Mouse (Mus musculus) hindbrain, embryonic 14.5 days (tissue): ENCODE results near the gene Bsn. TPM values are rescaled to one million over a fixed set of nuclear protein-coding genes. Genes with fewer than 3 reads are reported as not detected.

ENCODE experiments used
- ATAC-seq: fragments of 200-750 bp; cut with Nextera tagmentation; 2 replicates; pipeline ENCODE4 v1.8.0; 2017; ENCODE audit warnings: moderate number of reproducible peaks, mild to moderate bottlenecking, moderate TSS enrichment, moderate library complexity; ENCODE audit not compliant: low FRiP score
- DNase-seq: peaks from one replicate; pipeline ENCODE4 v3.0.0-alpha.2; 2015; ENCODE audit warnings: low spot score
- H3K27ac ChIP-seq: fragments of 300-500 bp; sonication (generic); 2 replicates; pipeline ENCODE4 v1.5.1; 2014; ENCODE audit warnings: mild to moderate bottlenecking, moderate library complexity
- H3K27me3 ChIP-seq: fragments of 300-500 bp; sonication (generic); 2 replicates; pipeline ENCODE4 v1.6.1; 2014; ENCODE audit warnings: mild to moderate bottlenecking, low read length, mixed read lengths; ENCODE audit not compliant: control insufficient read depth, insufficient read depth
- H3K36me3 ChIP-seq: fragments of 300-500 bp; sonication (generic); replicated peaks from 2 replicates; pipeline ENCODE4 v1.6.1; 2014; ENCODE audit not compliant: control insufficient read depth, insufficient read depth
- H3K4me1 ChIP-seq: fragments of 300-500 bp; sonication (generic); replicated peaks from 2 replicates; pipeline ENCODE4 v1.6.1; 2014; ENCODE audit warnings: antibody characterized with exemption, low read length, mixed read lengths; ENCODE audit not compliant: control insufficient read depth, insufficient read depth
- H3K4me2 ChIP-seq: fragments of 300-500 bp; sonication (generic); replicated peaks from 2 replicates; pipeline ENCODE4 v1.6.1; 2014; ENCODE audit warnings: mild to moderate bottlenecking, moderate library complexity
- H3K4me3 ChIP-seq: fragments of 300-500 bp; sonication (generic); replicated peaks from 2 replicates; pipeline ENCODE4 v1.5.1; 2014; ENCODE audit warnings: mild to moderate bottlenecking, low read length
- H3K9ac ChIP-seq: fragments of 300-500 bp; sonication (generic); 2 replicates; pipeline ENCODE4 v1.6.1; 2014
- H3K9me3 ChIP-seq: fragments of 300-500 bp; sonication (generic); 2 replicates; pipeline ENCODE4 v1.6.1; 2016; ENCODE audit warnings: low read length; ENCODE audit not compliant: control insufficient read depth
- WGBS: fragments of 180-500 bp; shearing (Covaris S2); extraction: QIAGEN DNeasy Blood & Tissue Kit; methylation state at CpG from one replicate; pipeline ENCODE4 v1.1.7; 2014; 5-methylcytosine and 5-hydroxymethylcytosine counted together
- polyA plus RNA-seq: library from polyadenylated mRNA; unstranded; fragments of >200 nt; fragmentation: Nextera tagmentation; extraction: Ambion mirVana; gene quantifications from 2 replicates; pipeline ENCODE4 v1.2.1, GENCODE M21; 2014

Gene Bsn
- polyA plus RNA-seq, 1 experiment from 2014 or later = 15.4 TPM

DNA sequence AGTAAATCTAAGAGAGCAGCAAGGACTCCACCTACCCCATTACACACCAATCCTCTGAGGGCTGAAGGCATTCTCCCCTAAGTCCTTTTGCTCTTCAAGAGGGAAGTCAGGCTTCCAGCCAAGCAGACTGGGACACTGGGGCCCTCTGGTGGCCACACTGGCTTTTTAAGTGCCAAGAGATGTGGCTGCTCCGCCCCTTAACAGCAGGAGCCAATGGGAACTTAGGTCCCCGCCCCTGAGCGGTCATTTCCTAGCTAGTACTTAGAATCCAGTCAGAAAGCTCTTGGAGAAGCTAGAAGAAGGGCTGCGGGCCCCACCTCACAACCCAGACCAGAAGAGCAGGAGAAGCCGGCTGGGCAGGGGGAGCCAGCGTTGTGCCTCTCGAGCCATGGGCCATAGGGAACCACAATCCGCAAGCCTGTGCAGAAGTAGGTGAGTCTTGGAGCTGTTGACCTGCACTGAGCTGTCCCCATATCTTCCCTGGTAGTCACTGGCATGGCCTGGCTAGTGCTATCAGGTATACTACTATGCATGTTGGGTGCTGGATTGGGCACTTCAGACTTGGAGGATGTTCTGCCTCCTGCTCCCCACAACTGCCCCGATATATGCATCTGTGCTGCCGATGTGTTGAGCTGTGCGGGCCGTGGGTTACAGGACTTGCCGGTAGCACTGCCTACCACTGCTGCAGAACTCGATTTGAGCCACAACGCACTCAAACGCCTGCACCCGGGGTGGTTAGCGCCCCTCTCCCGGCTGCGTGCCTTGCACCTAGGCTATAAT is 137.1 kb downstream of the Bsn start, which contains the start of gene Amigo3:
Gene Amigo3 (plus strand): TSS at position 275 of the 780 bp plus-strand sequence.
- H3K4me2 ChIP-seq = peak within 1 kb of the TSS; percentile 18; the same call in 1 of the 2 replicates
- no peak within 1 kb of the TSS for H3K9ac ChIP-seq

GRCm38 (mm10) chr9:108052411-108052810 is 137.8 kb downstream of the Bsn start:
- no peak overlapping the region for H3K4me2 ChIP-seq
- no peak overlapping the region for H3K4me3 ChIP-seq
- no peaks in the 10 kb centered on the region for H3K27me3 ChIP-seq
- H3K27ac ChIP-seq = no peak overlapping the region
- H3K9me3 ChIP-seq = no peaks in the 10 kb centered on the region
- peaks cover 13% of the 10 kb centered on the region for H3K4me1 ChIP-seq
- peaks cover 54% of the 10 kb centered on the region for H3K36me3 ChIP-seq
- WGBS = 82% methylated on average over 7 of the region's 7 CpGs
- no peak for DNase-seq
- ATAC-seq = no peak
- H3K9ac ChIP-seq = no peak overlapping the region

More for the DNA sequence above, 137.1 kb downstream of the Bsn start, which contains the start of gene Amigo3:
- Histone ChIP-seq H3K4me1 (peaks cover 13% of the 10 kb centered on the region), H3K27me3 (no peaks in the 10 kb centered on the region), H3K27ac (no peak within 1 kb of the TSS), H3K36me3 (peaks cover 60% of the 10 kb centered on the region), H3K9me3 (no peaks in the 10 kb centered on the region), H3K4me3 (no peak within 1 kb of the TSS)
- DNase-seq (peak; percentile 95), ATAC-seq (peak; percentile 21; the same call in 1 of the 2 replicates)
- WGBS = 56% methylated on average over 20 of the region's 20 CpGs

GRCm38 (mm10) chr9:108051931-108052220 is 138.3 kb downstream of the Bsn start:
- Histone ChIP-seq H3K4me1 (peaks cover 13% of the 10 kb centered on the region), H3K27me3 (no peaks in the 10 kb centered on the region), H3K4me3 (no peak overlapping the region), H3K27ac (no peak overlapping the region), H3K4me2 (no peak overlapping the region), H3K9ac (no peak overlapping the region), H3K36me3 (peaks cover 55% of the 10 kb centered on the region), H3K9me3 (no peaks in the 10 kb centered on the region)
- WGBS = 84% methylated on average over 4 of the region's 4 CpGs
- DNase-seq (no peak), ATAC-seq (no peak)

DNA sequence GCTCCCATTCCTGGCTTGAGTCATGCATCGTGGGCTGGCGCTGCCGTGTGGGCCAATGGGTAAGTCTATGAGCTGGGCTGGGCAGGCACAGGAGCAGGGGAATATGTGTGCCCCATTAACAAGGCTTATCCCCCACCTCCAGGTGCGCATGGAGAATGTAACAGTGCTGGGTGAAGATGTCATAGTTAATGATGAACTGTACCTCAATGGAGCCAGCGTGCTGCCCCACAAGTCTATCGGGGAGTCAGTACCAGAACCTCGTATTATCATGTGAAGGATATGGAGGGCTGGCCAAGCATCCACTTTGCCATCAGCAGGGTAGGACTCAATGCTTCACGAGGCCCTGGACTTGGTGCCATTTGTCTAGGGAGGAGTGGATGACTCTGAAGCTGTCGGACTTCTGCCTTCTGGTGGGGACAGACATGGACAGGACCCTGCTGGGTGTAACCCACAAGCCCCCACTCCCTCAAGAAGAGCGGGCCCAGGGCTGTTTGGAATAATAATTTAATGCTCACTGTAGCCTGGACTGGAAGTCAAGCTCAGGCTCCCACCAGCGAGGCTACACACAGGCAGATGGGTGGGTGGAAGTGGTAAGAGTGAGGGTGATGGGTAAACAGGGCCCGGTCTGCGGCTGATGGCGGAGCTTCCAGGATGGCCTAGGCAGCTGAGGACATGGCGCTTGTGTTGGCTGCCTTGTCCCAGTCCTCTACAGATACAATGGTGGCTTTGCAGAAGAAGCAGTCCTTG is 138.8 kb downstream of the Bsn start:
- DNase-seq = no peak
- ATAC-seq = no peak
- WGBS = 94% methylated on average over 15 of the region's 15 CpGs
- no peak overlapping the region for H3K4me2 ChIP-seq
- no peak overlapping the region for H3K27ac ChIP-seq
- H3K4me3 ChIP-seq = no peak overlapping the region
- H3K27me3 ChIP-seq = no peaks in the 10 kb centered on the region
- peaks cover 13% of the 10 kb centered on the region for H3K4me1 ChIP-seq
- no peak overlapping the region for H3K9ac ChIP-seq
- H3K9me3 ChIP-seq = no peaks in the 10 kb centered on the region
- H3K36me3 ChIP-seq = peaks cover 55% of the 10 kb centered on the region

GRCm38 (mm10) chr9:108049561-108050251 is 140.5 kb downstream of the Bsn start:
- H3K36me3 ChIP-seq = peaks cover 55% of the 10 kb centered on the region
- peak overlapping the region; percentile 80 for H3K4me2 ChIP-seq
- peak; percentile 21; the same call in 1 of the 2 replicates for ATAC-seq
- 47% methylated on average over 15 of the region's 15 CpGs for WGBS
- peaks cover 13% of the 10 kb centered on the region for H3K4me1 ChIP-seq
- H3K4me3 ChIP-seq = peak overlapping the region; percentile 57
- no peaks in the 10 kb centered on the region for H3K9me3 ChIP-seq
- peak overlapping the region; percentile 68 for H3K27ac ChIP-seq
- H3K9ac ChIP-seq = peak overlapping the region; percentile 72
- peak; percentile 32 for DNase-seq
- H3K27me3 ChIP-seq = no peaks in the 10 kb centered on the region

DNA sequence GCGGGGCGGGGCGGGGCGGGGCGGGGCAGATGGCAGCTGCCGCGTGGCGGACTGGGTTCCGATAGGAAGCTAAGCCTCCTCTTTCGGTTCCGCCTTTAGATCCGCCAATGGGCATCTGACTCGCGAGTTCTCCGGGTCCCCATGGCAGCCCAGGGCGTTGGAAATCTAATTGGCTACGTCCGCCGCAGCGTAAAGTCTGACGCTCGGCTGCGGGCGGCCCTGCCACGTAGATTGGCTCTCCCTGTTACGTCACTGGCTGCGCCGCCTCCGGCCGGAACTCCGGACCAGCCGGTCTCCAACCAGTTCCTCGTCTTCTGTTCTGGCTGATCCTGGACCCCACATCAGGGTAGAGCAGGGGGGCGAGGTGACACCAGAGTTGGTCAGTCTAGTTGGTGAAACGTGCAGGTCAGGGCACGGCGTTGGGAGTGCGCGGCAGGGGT is 141.1 kb downstream of the Bsn start, which contains the start of gene Gmppb:
Gene Gmppb (plus strand): TSS at position 227 of the 440 bp plus-strand sequence.
- Histone ChIP-seq H3K9ac (peak within 1 kb of the TSS; percentile 72), H3K27me3 (no peaks in the 10 kb centered on the region), H3K4me3 (peak within 1 kb of the TSS; percentile 57), H3K36me3 (peaks cover 51% of the 10 kb centered on the region), H3K9me3 (no peaks in the 10 kb centered on the region), H3K27ac (peak within 1 kb of the TSS; percentile 68), H3K4me1 (peaks cover 13% of the 10 kb centered on the region), H3K4me2 (peak within 1 kb of the TSS; percentile 80)
- under 1% methylated on average over 39 of the region's 39 CpGs for WGBS
- ATAC-seq = peak; percentile 96
- peak; percentile 98 for DNase-seq

DNA sequence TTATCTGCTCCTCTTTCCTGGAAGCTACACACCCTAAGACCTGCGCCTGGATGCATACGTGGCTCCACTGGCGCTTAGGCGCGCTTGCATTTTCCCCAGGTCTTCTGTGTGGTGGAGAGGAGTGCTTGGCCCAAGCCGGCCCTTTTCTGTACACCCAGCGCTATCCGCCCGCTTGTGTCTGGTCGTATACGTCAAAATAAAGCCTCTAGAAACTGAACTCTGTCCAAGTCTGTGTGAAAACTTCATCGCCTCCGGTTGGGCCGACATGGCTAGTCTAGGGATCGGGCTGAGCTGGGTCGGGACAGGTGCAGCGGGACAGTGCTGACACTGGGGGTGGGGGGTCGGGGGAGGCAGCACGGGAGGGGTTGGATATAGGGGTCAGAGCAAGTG is 141.6 kb downstream of the Bsn start:
- H3K27ac ChIP-seq = peak overlapping the region; percentile 60
- H3K4me2 ChIP-seq = peak overlapping the region; percentile 80
- peak overlapping the region; percentile 57 for H3K4me3 ChIP-seq
- no peaks in the 10 kb centered on the region for H3K27me3 ChIP-seq
- 1% methylated on average over 19 of the region's 19 CpGs for WGBS
- ATAC-seq (peak; percentile 32; the same call in 1 of the 2 replicates), DNase-seq (peak; percentile 28)
- H3K9ac ChIP-seq = peak overlapping the region; percentile 58
- no peaks in the 10 kb centered on the region for H3K9me3 ChIP-seq
- H3K36me3 ChIP-seq = peaks cover 48% of the 10 kb centered on the region
- H3K4me1 ChIP-seq = peaks cover 13% of the 10 kb centered on the region

GRCm38 (mm10) chr9:108047601-108048565 is 142.3 kb downstream of the Bsn start:
- no peak for ATAC-seq
- H3K9me3 ChIP-seq = no peaks in the 10 kb centered on the region
- peak overlapping the region; percentile 57 for H3K4me3 ChIP-seq
- H3K27ac ChIP-seq = peak overlapping the region; percentile 60
- WGBS = 54% methylated on average over 17 of the region's 17 CpGs
- DNase-seq = no peak
- H3K36me3 ChIP-seq = peaks cover 52% of the 10 kb centered on the region
- H3K9ac ChIP-seq = peak overlapping the region; percentile 58; the same call in 1 of the 2 replicates
- H3K27me3 ChIP-seq = no peaks in the 10 kb centered on the region
- peak overlapping the region; percentile 80 for H3K4me2 ChIP-seq
- H3K4me1 ChIP-seq = peaks cover 8% of the 10 kb centered on the region
